Mouse (Mus musculus) bone marrow, adult 2 months (tissue): Measurements from ENCODE around the gene Tk1. TPM values are rescaled to one million over a fixed set of nuclear protein-coding genes. Genes with fewer than 3 reads are reported as not detected.
A peak's percentile ranks its signal among the peaks of the same experiment; 100 is the strongest.

Experiments used
- H3K27ac ChIP-seq: fragments of 200-500 bp; 2 replicates; pipeline ENCODE4 v1.5.1; 2012; ENCODE audit warnings: low read depth, mild to moderate bottlenecking, control low read depth, inconsistent platforms, low read length; ENCODE audit not compliant: control insufficient read depth, poor library complexity, insufficient read depth
- H3K4me1 ChIP-seq: fragments of 200-500 bp; 2 replicates; pipeline ENCODE4 v1.6.1; 2011; ENCODE audit warnings: low read length; ENCODE audit not compliant: control insufficient read depth, insufficient read depth
- H3K4me3 ChIP-seq: fragments of 200-500 bp; replicated peaks from 2 replicates; pipeline ENCODE3; 2011; ENCODE audit warnings: mild to moderate bottlenecking, low read depth, low read length, control low read depth; ENCODE audit not compliant: control insufficient read depth
- CTCF ChIP-seq: fragments of 200-500 bp; IDR thresholded peaks from 2 replicates; pipeline ENCODE4 v1.5.1; 2011; ENCODE audit warnings: low read length, control low read depth; ENCODE audit not compliant: control insufficient read depth, insufficient read depth
- POLR2A ChIP-seq: fragments of 200-500 bp; IDR thresholded peaks from 2 replicates; pipeline ENCODE4 v1.6.1; 2011; ENCODE audit warnings: low read depth, mild to moderate bottlenecking, control low read depth, low read length, borderline replicate concordance; ENCODE audit not compliant: control insufficient read depth
- WGBS: fragments of 180-500 bp; shearing (Covaris S2); methylation state at CpG from one replicate; pipeline ENCODE4 v1.1.7; 2018; 5-methylcytosine and 5-hydroxymethylcytosine counted together
- polyA plus RNA-seq: library from polyadenylated mRNA; stranded (reverse); fragments of >200 nt; gene quantifications from 2 replicates; pipeline ENCODE4 v1.2.4, GENCODE M21; 2011; ENCODE audit warnings: low replicate concordance; ENCODE audit not compliant: missing spikeins, insufficient read depth, insufficient read length

Gene Tk1
- polyA plus RNA-seq, 1 experiment: 156 TPM

- Histone ChIP-seq H3K4me1 (peaks cover 12% of the 10 kb centered on the region), H3K4me3 (no peak overlapping the region), H3K27ac (peak overlapping the region; percentile 79)
- TF ChIP-seq POLR2A: no peak
- TF ChIP-seq CTCF: no peak
- 62% methylated on average over 2 of the region's 2 CpGs for WGBS
Measured at GRCm38 (mm10) chr11:117829671-117830215, 3.9 kb upstream of the Tk1 start.

- peak overlapping the region; percentile 79 for H3K27ac ChIP-seq
- no peak overlapping the region for H3K4me3 ChIP-seq
- H3K4me1 ChIP-seq: peaks cover 12% of the 10 kb centered on the region
- WGBS: 32% methylated on average over 9 of the region's 9 CpGs
- TF ChIP-seq CTCF: no peak
- no peak for TF ChIP-seq POLR2A
Measured at GRCm38 (mm10) chr11:117828888-117829604, 3.2 kb upstream of the Tk1 start.

GRCm38 (mm10) chr11:117828149-117828887 lies 2.4 kb upstream of the Tk1 start:
- WGBS: 25% methylated on average over 18 of the region's 18 CpGs
- H3K4me3 ChIP-seq: peak overlapping the region; percentile 40
- TF ChIP-seq POLR2A (no peak), CTCF (no peak)

GRCm38 (mm10) chr11:117827386-117827785 lies 1.5 kb upstream of the Tk1 start:
- TF ChIP-seq CTCF: no peak
- TF ChIP-seq POLR2A: no peak
- Histone ChIP-seq H3K4me1 (peaks cover 9% of the 10 kb centered on the region), H3K4me3 (peak overlapping the region; percentile 50), H3K27ac (peak overlapping the region; percentile 53)
- 35% methylated on average over 3 of the region's 3 CpGs for WGBS

More at GRCm38 (mm10) chr11:117828149-117828887, 2.4 kb upstream of the Tk1 start:
- Histone ChIP-seq H3K27ac (peak overlapping the region; percentile 79), H3K4me1 (peaks cover 12% of the 10 kb centered on the region)

GRCm38 (mm10) chr11:117826916-117827315 lies 1.0 kb upstream of the Tk1 start:
- no peak for TF ChIP-seq POLR2A
- TF ChIP-seq CTCF: no peak
- H3K27ac ChIP-seq: peak overlapping the region; percentile 53; the same call in 1 of the 2 replicates
- H3K4me1 ChIP-seq: peaks cover 10% of the 10 kb centered on the region
- WGBS: 64% methylated on average over 8 of the region's 8 CpGs
- peak overlapping the region; percentile 50 for H3K4me3 ChIP-seq

GRCm38 (mm10) chr11:117826164-117826563 lies 272 bp upstream of the Tk1 start:
- TF ChIP-seq CTCF (no peak), POLR2A (no peak)
- H3K4me1 ChIP-seq: peaks cover 11% of the 10 kb centered on the region
- 57% methylated on average over 5 of the region's 5 CpGs for WGBS
- H3K4me3 ChIP-seq: peak overlapping the region; percentile 67
- H3K27ac ChIP-seq: peak overlapping the region; percentile 37; the same call in 1 of the 2 replicates

GRCm38 (mm10) chr11:117824060-117824969 lies 1.6 kb downstream of the Tk1 start:
- peak overlapping the region; percentile 67 for H3K4me3 ChIP-seq
- 14% methylated on average over 23 of the region's 23 CpGs for WGBS
- TF ChIP-seq CTCF (peak; percentile 95), POLR2A (no peak)
- peaks cover 8% of the 10 kb centered on the region for H3K4me1 ChIP-seq
- H3K27ac ChIP-seq: peak overlapping the region; percentile 28
